Mouse (Mus musculus): ENCODE data around the gene Luc7l3. TPM values are rescaled to one million over a fixed set of nuclear protein-coding genes. Genes with fewer than 3 reads are reported as not detected.
A peak's percentile ranks its signal among the peaks of the same experiment; 100 is the strongest.

The Luc7l3 gene
- total RNA-seq, 2 experiments from 2014 or later = 47.8 to 50.4 TPM

- no peak for DNase-seq
These were observed 14.8 kb upstream of the Luc7l3 start for GRCm38 (mm10) chr11:94336551-94336950.

GRCm38 (mm10) chr11:94334386-94334968, 12.7 kb upstream of the Luc7l3 start:
- DNase-seq = no peak

GRCm38 (mm10) chr11:94332726-94333125, 10.9 kb upstream of the Luc7l3 start:
- no peak for DNase-seq

- no peak for DNase-seq
These were observed 8.4 kb upstream of the Luc7l3 start for GRCm38 (mm10) chr11:94330211-94330610.

GRCm38 (mm10) chr11:94329270-94329891, 7.6 kb upstream of the Luc7l3 start:
- DNase-seq = peak; percentile 67

GRCm38 (mm10) chr11:94328644-94329025, 6.8 kb upstream of the Luc7l3 start:
- no peak for DNase-seq

- DNase-seq = peak; percentile 97
These were observed 6.2 kb upstream of the Luc7l3 start, which contains the start of gene Ankrd40 for GRCm38 (mm10) chr11:94327693-94328643. Gene Ankrd40, plus strand, starts transcription at chr11:94328001.

GRCm38 (mm10) chr11:94326961-94327411, 5.2 kb upstream of the Luc7l3 start:
- no peak for DNase-seq

GRCm38 (mm10) chr11:94324618-94325017, 2.8 kb upstream of the Luc7l3 start:
- no peak for DNase-seq

- no peak for DNase-seq
These were observed 1.6 kb upstream of the Luc7l3 start for GRCm38 (mm10) chr11:94323271-94323925.

- no peak for DNase-seq
These were observed 848 bp upstream of the Luc7l3 start for GRCm38 (mm10) chr11:94322636-94323035.

GRCm38 (mm10) chr11:94320969-94321930, 538 bp downstream of the Luc7l3 start:
- peak; percentile 63 for DNase-seq

GRCm38 (mm10) chr11:94318056-94318455, 3.7 kb downstream of the Luc7l3 start:
- DNase-seq = no peak

- DNase-seq = no peak
These were observed 4.3 kb downstream of the Luc7l3 start for GRCm38 (mm10) chr11:94317515-94317914.

GRCm38 (mm10) chr11:94317014-94317413, 4.8 kb downstream of the Luc7l3 start:
- DNase-seq = no peak

- no peak for DNase-seq
These were observed 5.3 kb downstream of the Luc7l3 start for GRCm38 (mm10) chr11:94316528-94316927.

GRCm38 (mm10) chr11:94315308-94315707, 6.5 kb downstream of the Luc7l3 start:
- DNase-seq = no peak

GRCm38 (mm10) chr11:94314098-94314652, 7.6 kb downstream of the Luc7l3 start:
- no peak for DNase-seq

GRCm38 (mm10) chr11:94312733-94313132, 9.1 kb downstream of the Luc7l3 start:
- no peak for DNase-seq

GRCm38 (mm10) chr11:94294996-94295845, 26.6 kb downstream of the Luc7l3 start:
- no peak for DNase-seq

Measured in heart, postnatal 4 days (tissue).